Mouse (Mus musculus) liver, embryonic 15.5 days (tissue): ENCODE results near the gene Gm20388. TPM values are rescaled to one million over a fixed set of nuclear protein-coding genes. Genes with fewer than 3 reads are reported as not detected.

Experiments used
- ATAC-seq: fragments of 200-750 bp; cut with Nextera tagmentation; 2 replicates; pipeline ENCODE4 v1.8.0; 2017; ENCODE audit warnings: moderate number of reproducible peaks, mild to moderate bottlenecking, moderate library complexity; ENCODE audit not compliant: insufficient read depth
- H3K27ac ChIP-seq: fragments of 300-500 bp; sonication (generic); replicated peaks from 2 replicates; pipeline ENCODE4 v1.5.1; 2015; ENCODE audit warnings: mild to moderate bottlenecking, inconsistent platforms
- H3K27me3 ChIP-seq: fragments of 300-500 bp; sonication (generic); 2 replicates; pipeline ENCODE4 v1.6.1; 2015; ENCODE audit warnings: mild to moderate bottlenecking, inconsistent platforms
- H3K36me3 ChIP-seq: fragments of 300-500 bp; sonication (generic); replicated peaks from 2 replicates; pipeline ENCODE4 v1.6.1; 2015; ENCODE audit warnings: moderate library complexity, mild to moderate bottlenecking, inconsistent platforms
- H3K4me1 ChIP-seq: fragments of 300-500 bp; sonication (generic); replicated peaks from 2 replicates; pipeline ENCODE4 v1.6.1; 2015; ENCODE audit warnings: inconsistent platforms
- H3K4me2 ChIP-seq: fragments of 300-500 bp; sonication (generic); 2 replicates; pipeline ENCODE4 v1.6.1; 2015; ENCODE audit warnings: moderate library complexity, mild to moderate bottlenecking, inconsistent platforms
- H3K4me3 ChIP-seq: fragments of 300-500 bp; sonication (generic); replicated peaks from 2 replicates; pipeline ENCODE4 v1.5.1; 2015; ENCODE audit warnings: mild to moderate bottlenecking, inconsistent platforms
- H3K9ac ChIP-seq: fragments of 300-500 bp; sonication (generic); 2 replicates; pipeline ENCODE4 v1.6.1; 2015; ENCODE audit warnings: moderate library complexity, mild to moderate bottlenecking, inconsistent platforms
- H3K9me3 ChIP-seq: fragments of 300-500 bp; sonication (generic); replicated peaks from 2 replicates; pipeline ENCODE4 v1.6.1; 2016; ENCODE audit warnings: inconsistent platforms
- WGBS: fragments of 180-500 bp; shearing (Covaris S2); methylation state at CpG from one replicate; pipeline ENCODE4 v1.1.7; 2015; ENCODE audit warnings: mixed read lengths; ENCODE audit not compliant: insufficient replicate concordance; 5-methylcytosine and 5-hydroxymethylcytosine counted together
- polyA plus RNA-seq: library from polyadenylated mRNA; unstranded; fragments of >200 nt; fragmentation: Nextera tagmentation; extraction: Ambion mirVana; gene quantifications from 2 replicates; pipeline ENCODE4 v1.2.1, GENCODE M21; 2015

Gene Gm20388
- polyA plus RNA-seq, 1 experiment from 2014 or later: not detected

- Histone ChIP-seq H3K27me3 (no peaks in the 10 kb centered on the region), H3K9me3 (no peaks in the 10 kb centered on the region), H3K36me3 (0 out of 2 replicates have a peak, but pooled peaks cover 3% of the 10 kb centered on the region), H3K9ac (no peak overlapping the region), H3K27ac (no peak overlapping the region), H3K4me2 (no peak overlapping the region), H3K4me3 (no peak overlapping the region), H3K4me1 (peaks cover 7% of the 10 kb centered on the region)
- whole genome bisulfite sequencing: 48% methylated on average over 1 of the region's 1 CpGs
- no peak for ATAC-seq
These were observed 4437.4 kb downstream of the Gm20388 start for GRCm38 (mm10) chr8:124348087-124348486.

GRCm38 (mm10) chr8:124349663-124350062 lies 4439.0 kb downstream of the Gm20388 start:
- Histone ChIP-seq H3K27ac (no peak overlapping the region), H3K9me3 (no peaks in the 10 kb centered on the region), H3K9ac (no peak overlapping the region), H3K4me1 (peaks cover 4% of the 10 kb centered on the region), H3K4me2 (no peak overlapping the region), H3K36me3 (no peaks in the 10 kb centered on the region), H3K4me3 (no peak overlapping the region), H3K27me3 (no peaks in the 10 kb centered on the region)
- WGBS: 39% methylated on average over 7 of the region's 7 CpGs
- ATAC-seq: no peak

- H3K4me1 ChIP-seq: 0 out of 2 replicates have a peak, but pooled peaks cover 3% of the 10 kb centered on the region
- H3K27ac ChIP-seq: no peak overlapping the region
- WGBS: 52% methylated on average over 5 of the region's 5 CpGs
- no peak overlapping the region for H3K9ac ChIP-seq
- no peak overlapping the region for H3K4me3 ChIP-seq
- no peak for ATAC-seq
- no peaks in the 10 kb centered on the region for H3K36me3 ChIP-seq
- no peak overlapping the region for H3K4me2 ChIP-seq
- H3K9me3 ChIP-seq: no peaks in the 10 kb centered on the region
- H3K27me3 ChIP-seq: no peaks in the 10 kb centered on the region; the same call in 1 of the 2 replicates
These were observed 4441.0 kb downstream of the Gm20388 start for GRCm38 (mm10) chr8:124351636-124352035.

- H3K4me3 ChIP-seq: no peak overlapping the region
- no peaks in the 10 kb centered on the region for H3K36me3 ChIP-seq
- ATAC-seq: no peak
- H3K9ac ChIP-seq: no peak overlapping the region
- no peak overlapping the region for H3K4me2 ChIP-seq
- H3K27me3 ChIP-seq: no peaks in the 10 kb centered on the region; the same call in 1 of the 2 replicates
- WGBS: 57% methylated on average over 3 of the region's 3 CpGs
- no peaks in the 10 kb centered on the region for H3K9me3 ChIP-seq
- no peak overlapping the region for H3K27ac ChIP-seq
- H3K4me1 ChIP-seq: no peaks in the 10 kb centered on the region
These were observed 4450.3 kb downstream of the Gm20388 start for GRCm38 (mm10) chr8:124360911-124361310.

GRCm38 (mm10) chr8:124361773-124362427 lies 4451.3 kb downstream of the Gm20388 start:
- WGBS: 59% methylated on average over 11 of the region's 11 CpGs
- Histone ChIP-seq H3K27me3 (no peaks in the 10 kb centered on the region), H3K9me3 (no peaks in the 10 kb centered on the region), H3K27ac (0 out of 2 replicates have a peak overlapping the region, but pooled peaks have one; percentile 9), H3K9ac (no peak overlapping the region), H3K36me3 (no peaks in the 10 kb centered on the region), H3K4me1 (no peaks in the 10 kb centered on the region), H3K4me2 (peak overlapping the region; percentile 10; the same call in 1 of the 2 replicates), H3K4me3 (peak overlapping the region; percentile 5; the same call in 1 of the 2 replicates)
- no peak for ATAC-seq

- Histone ChIP-seq H3K27ac (0 out of 2 replicates have a peak overlapping the region, but pooled peaks have one; percentile 9), H3K4me2 (peak overlapping the region; percentile 10; the same call in 1 of the 2 replicates), H3K9ac (no peak overlapping the region), H3K27me3 (no peaks in the 10 kb centered on the region), H3K9me3 (no peaks in the 10 kb centered on the region), H3K4me3 (peak overlapping the region; percentile 5; the same call in 1 of the 2 replicates), H3K4me1 (no peaks in the 10 kb centered on the region), H3K36me3 (no peaks in the 10 kb centered on the region)
- WGBS: 63% methylated on average over 7 of the region's 7 CpGs
- no peak for ATAC-seq
These were observed 4451.9 kb downstream of the Gm20388 start for GRCm38 (mm10) chr8:124362589-124362988.

- no peak for ATAC-seq
- no peaks in the 10 kb centered on the region for H3K36me3 ChIP-seq
- no peak overlapping the region for H3K9ac ChIP-seq
- WGBS: 78% methylated on average over 15 of the region's 15 CpGs
- no peak overlapping the region for H3K4me3 ChIP-seq
- H3K9me3 ChIP-seq: no peaks in the 10 kb centered on the region
- H3K4me2 ChIP-seq: no peak overlapping the region
- H3K4me1 ChIP-seq: no peaks in the 10 kb centered on the region; the same call in 1 of the 2 replicates
- H3K27me3 ChIP-seq: no peaks in the 10 kb centered on the region
- H3K27ac ChIP-seq: no peak overlapping the region
These were observed 4452.7 kb downstream of the Gm20388 start for GRCm38 (mm10) chr8:124363337-124363736.

- Histone ChIP-seq H3K4me3 (no peak overlapping the region), H3K27ac (no peak overlapping the region), H3K9me3 (no peaks in the 10 kb centered on the region), H3K36me3 (no peaks in the 10 kb centered on the region), H3K9ac (no peak overlapping the region), H3K4me1 (no peaks in the 10 kb centered on the region; the same call in 1 of the 2 replicates), H3K27me3 (no peaks in the 10 kb centered on the region), H3K4me2 (no peak overlapping the region)
- 12% methylated on average over 8 of the region's 8 CpGs for WGBS
- ATAC-seq: no peak
These were observed 4457.6 kb downstream of the Gm20388 start for GRCm38 (mm10) chr8:124368213-124368612.

- Histone ChIP-seq H3K36me3 (no peaks in the 10 kb centered on the region), H3K27me3 (no peaks in the 10 kb centered on the region), H3K4me2 (no peak overlapping the region), H3K9me3 (no peaks in the 10 kb centered on the region), H3K9ac (no peak overlapping the region), H3K4me3 (no peak overlapping the region), H3K4me1 (no peaks in the 10 kb centered on the region; the same call in 1 of the 2 replicates), H3K27ac (no peak overlapping the region)
- 67% methylated on average over 17 of the region's 17 CpGs for WGBS
- no peak for ATAC-seq
These were observed 4460.0 kb downstream of the Gm20388 start for GRCm38 (mm10) chr8:124370422-124371183.

GRCm38 (mm10) chr8:124371410-124372123 lies 4460.9 kb downstream of the Gm20388 start:
- H3K27me3 ChIP-seq: no peaks in the 10 kb centered on the region
- H3K27ac ChIP-seq: no peak overlapping the region
- no peak overlapping the region for H3K4me2 ChIP-seq
- no peak overlapping the region for H3K9ac ChIP-seq
- no peaks in the 10 kb centered on the region; the same call in 1 of the 2 replicates for H3K4me1 ChIP-seq
- ATAC-seq: no peak
- H3K9me3 ChIP-seq: no peaks in the 10 kb centered on the region
- 71% methylated on average over 23 of the region's 23 CpGs for WGBS
- no peak overlapping the region for H3K4me3 ChIP-seq
- H3K36me3 ChIP-seq: no peaks in the 10 kb centered on the region

- no peaks in the 10 kb centered on the region for H3K9me3 ChIP-seq
These were observed 4463.1 kb downstream of the Gm20388 start for GRCm38 (mm10) chr8:124373753-124374152.

More at GRCm38 (mm10) chr8:124373753-124374152, 4463.1 kb downstream of the Gm20388 start:
- no peaks in the 10 kb centered on the region for H3K27me3 ChIP-seq
- H3K4me2 ChIP-seq: no peak overlapping the region
- no peak overlapping the region for H3K27ac ChIP-seq
- no peaks in the 10 kb centered on the region for H3K36me3 ChIP-seq
- WGBS: 69% methylated on average over 5 of the region's 5 CpGs
- no peak for ATAC-seq
- H3K4me1 ChIP-seq: no peaks in the 10 kb centered on the region
- H3K9ac ChIP-seq: no peak overlapping the region
- H3K4me3 ChIP-seq: no peak overlapping the region
